Comparison of ENCODE assay signal across 25 mouse cellular contexts in the genomic region with DNA sequence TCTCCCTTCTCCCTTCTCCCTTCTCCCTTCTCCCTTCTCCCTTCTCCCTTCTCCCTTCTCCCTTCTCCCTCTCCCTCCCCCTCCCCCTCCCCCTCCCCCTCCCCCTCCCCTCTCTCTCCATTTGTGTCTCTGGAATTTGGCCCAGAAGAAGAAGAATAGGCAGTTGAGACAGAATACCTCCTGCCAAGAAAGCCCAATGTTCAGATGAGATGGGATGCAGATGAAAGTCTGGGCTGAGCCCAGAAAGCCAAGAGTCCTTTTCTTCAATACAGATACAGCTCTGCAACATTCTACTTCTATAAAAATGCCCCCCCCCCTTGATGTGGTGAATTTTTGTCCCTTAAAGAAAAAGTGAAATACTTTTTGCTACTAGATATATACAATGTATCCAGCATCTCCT.
"Had no signal": no experiment of that assay in that cellular context is flagged by ENCODE, and none has a peak within 500 bp of the region (broad histone marks: within the 10 kb centered on the region; RNA-seq: fewer than 3 reads in every experiment).

No protein-coding gene starts in this region.

- H3K36me3 ChIP-seq: heart, embryonic 13.5 days; heart, embryonic 15.5 days; hindbrain, embryonic 15.5 days; kidney, embryonic 15.5 days; limb, embryonic 10.5 days; limb, embryonic 12.5 days; liver, embryonic 13.5 days; liver, embryonic 15.5 days had no signal

- H3K4me1 ChIP-seq: heart, embryonic 13.5 days; heart, embryonic 15.5 days; kidney, embryonic 15.5 days; limb, embryonic 12.5 days; liver, embryonic 13.5 days; liver, embryonic 15.5 days had no signal

- H3K27me3 ChIP-seq: heart, embryonic 13.5 days; heart, embryonic 15.5 days; hindbrain, embryonic 15.5 days; kidney, embryonic 15.5 days; liver, embryonic 13.5 days; liver, embryonic 15.5 days had no signal

- DNase-seq: gastrocnemius, postnatal 14 days; gastrocnemius, postnatal 36 days; heart, adult 11 months; heart, adult 2 months; heart, postnatal 14 days; heart, postnatal 36 days; kidney, adult 11 months; kidney, adult 2 months; kidney, adult 9 months; kidney, postnatal 14 days; kidney, postnatal 36 days; layer of hippocampus, adult 9-11 months; liver; liver, embryonic 13.5 days had no signal

- H3K9me3 ChIP-seq: heart, embryonic 13.5 days; heart, embryonic 15.5 days; hindbrain, embryonic 15.5 days; kidney, embryonic 15.5 days; limb, embryonic 10.5 days; limb, embryonic 12.5 days; liver, embryonic 13.5 days; liver, embryonic 15.5 days had no signal

- H3K9ac ChIP-seq: heart, embryonic 13.5 days; heart, embryonic 15.5 days; hindbrain, embryonic 15.5 days; kidney, embryonic 15.5 days; limb, embryonic 12.5 days; liver, embryonic 13.5 days; liver, embryonic 15.5 days had no signal

- H3K27ac ChIP-seq: heart, adult 2 months; heart, embryonic 13.5 days; heart, embryonic 15.5 days; hindbrain, embryonic 15.5 days; kidney, embryonic 15.5 days; kidney, postnatal 0 days; left cerebral cortex, adult 2 months; limb, embryonic 10.5 days; limb, embryonic 12.5 days; liver, embryonic 13.5 days; liver, embryonic 15.5 days had no signal

- H3K4me2 ChIP-seq: heart, embryonic 11.5 days; heart, embryonic 13.5 days; heart, embryonic 15.5 days; hindbrain, embryonic 15.5 days; kidney, embryonic 15.5 days; limb, embryonic 12.5 days; liver, embryonic 11.5 days; liver, embryonic 13.5 days; liver, embryonic 15.5 days had no signal

- H3K4me3 ChIP-seq: heart, adult 2 months; heart, embryonic 13.5 days; heart, embryonic 15.5 days; hindbrain, embryonic 15.5 days; kidney, embryonic 15.5 days; left cerebral cortex, adult 2 months; limb, embryonic 10.5 days; limb, embryonic 12.5 days; liver, embryonic 13.5 days; liver, embryonic 15.5 days had no signal
